Mouse (Mus musculus) midbrain, embryonic 10.5 days (tissue): ENCODE measurements at regions not wholly inside any gene's neighbourhood (a gene's known extent, or its start where the extent isn't known, plus 50 kb on each side); places are given as distances from the start of the nearest gene placed in this dataset.

ENCODE experiments used
- DNase-seq: peaks from one replicate; pipeline ENCODE4 v3.0.0-alpha.2; 2017; ENCODE audit warnings: low spot score
- H3K27ac ChIP-seq: fragments of 300-500 bp; sonication (generic); replicated peaks from 2 replicates; pipeline ENCODE4 v1.5.1; 2016; ENCODE audit warnings: mild to moderate bottlenecking
- H3K27me3 ChIP-seq: fragments of 300-500 bp; sonication (generic); 2 replicates; pipeline ENCODE4 v1.6.1; 2016; ENCODE audit warnings: low read depth, mild to moderate bottlenecking; ENCODE audit not compliant: poor library complexity, severe bottlenecking
- H3K36me3 ChIP-seq: fragments of 300-500 bp; sonication (generic); 2 replicates; pipeline ENCODE4 v1.6.1; 2016; ENCODE audit warnings: mild to moderate bottlenecking, moderate library complexity
- H3K4me1 ChIP-seq: fragments of 300-500 bp; sonication (generic); 2 replicates; pipeline ENCODE4 v1.6.1; 2016
- H3K4me3 ChIP-seq: fragments of 300-500 bp; sonication (generic); 2 replicates; pipeline ENCODE4 v1.5.1; 2016; ENCODE audit warnings: mild to moderate bottlenecking, moderate library complexity
- H3K9me3 ChIP-seq: fragments of 300-500 bp; sonication (generic); replicated peaks from 2 replicates; pipeline ENCODE4 v1.6.1; 2016; ENCODE audit warnings: mild to moderate bottlenecking
- WGBS: fragments of 180-500 bp; shearing (Covaris S2); methylation state at CpG from one replicate; pipeline ENCODE4 v1.1.7; 2016; 5-methylcytosine and 5-hydroxymethylcytosine counted together

DNA sequence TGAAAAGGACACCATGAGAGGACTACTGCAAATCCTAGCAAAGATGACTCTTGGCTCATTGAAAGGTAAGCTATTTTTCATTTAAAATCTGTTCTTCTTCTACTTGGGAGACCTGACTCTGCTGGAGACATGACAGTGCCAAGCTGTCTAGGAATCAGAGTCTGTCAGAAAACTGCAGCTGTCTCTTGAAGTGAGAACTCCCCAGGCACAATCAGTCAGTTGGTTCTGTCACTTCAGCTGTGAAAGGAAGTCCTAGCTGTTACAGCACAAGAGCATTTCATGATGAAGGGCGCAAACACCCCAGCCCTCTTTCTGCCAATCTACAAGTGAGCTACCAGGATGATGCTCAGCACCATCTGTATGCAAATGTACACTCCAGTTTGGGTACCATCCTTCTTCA, 442.4 kb downstream of the Ipmk start:
- Histone ChIP-seq H3K4me1 (no peaks in the 10 kb centered on the region), H3K4me3 (no peak overlapping the region), H3K27ac (no peak overlapping the region), H3K27me3 (no peaks in the 10 kb centered on the region), H3K36me3 (no peaks in the 10 kb centered on the region), H3K9me3 (no peaks in the 10 kb centered on the region)
- DNase-seq = no peak
- WGBS = 78% methylated on average over 1 of the region's 1 CpGs

DNA sequence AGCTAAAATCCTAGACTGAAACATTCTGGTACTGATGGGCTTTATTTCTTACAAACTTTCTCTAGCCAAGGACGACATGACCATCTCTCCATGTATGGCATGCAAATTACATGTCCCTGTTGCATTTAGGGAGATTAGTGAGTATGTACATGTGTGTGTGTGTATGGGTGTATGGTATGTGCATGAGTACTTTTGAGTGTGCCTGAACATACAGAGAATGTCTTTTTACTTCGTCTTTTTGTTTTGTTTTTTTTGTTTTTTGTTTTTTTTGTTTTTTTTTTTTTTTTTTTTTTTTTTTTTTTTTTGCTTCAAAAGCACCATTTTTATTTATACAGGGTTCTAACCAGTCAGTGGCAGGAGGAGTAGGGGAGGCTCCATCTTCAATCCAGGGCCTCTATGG, 451.1 kb downstream of the Ipmk start:
- Histone ChIP-seq H3K27ac (no peak overlapping the region), H3K4me3 (no peak overlapping the region), H3K4me1 (no peaks in the 10 kb centered on the region), H3K27me3 (no peaks in the 10 kb centered on the region), H3K9me3 (no peaks in the 10 kb centered on the region), H3K36me3 (no peaks in the 10 kb centered on the region)
- DNase-seq = no peak
- WGBS = 88% methylated on average over 2 of the region's 2 CpGs

DNA sequence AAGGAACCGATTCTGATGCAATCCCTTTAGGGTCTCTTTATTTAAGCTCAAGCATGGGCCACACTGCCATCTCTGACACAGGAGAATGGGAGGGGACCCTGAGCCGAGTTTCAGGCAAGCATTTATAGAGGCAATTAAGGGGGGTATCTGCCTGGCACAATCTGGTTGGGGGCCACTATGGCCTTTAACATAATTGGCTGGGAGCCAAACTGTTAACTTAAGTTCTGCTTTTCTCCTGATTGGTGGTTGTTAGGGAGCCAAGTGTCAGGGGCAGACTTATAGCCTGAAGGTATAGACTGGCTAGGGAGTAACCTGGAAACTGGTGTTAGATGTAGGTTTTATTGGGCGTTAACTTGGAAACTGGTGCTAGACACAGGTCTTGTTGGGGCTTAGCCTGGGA, 454.9 kb downstream of the Ipmk start:
- no peak overlapping the region for H3K27ac ChIP-seq
- no peaks in the 10 kb centered on the region for H3K4me1 ChIP-seq
- WGBS = 84% methylated on average over 3 of the region's 3 CpGs
- H3K4me3 ChIP-seq = no peak overlapping the region
- H3K36me3 ChIP-seq = no peaks in the 10 kb centered on the region
- no peaks in the 10 kb centered on the region for H3K9me3 ChIP-seq
- H3K27me3 ChIP-seq = no peaks in the 10 kb centered on the region
- no peak for DNase-seq

DNA sequence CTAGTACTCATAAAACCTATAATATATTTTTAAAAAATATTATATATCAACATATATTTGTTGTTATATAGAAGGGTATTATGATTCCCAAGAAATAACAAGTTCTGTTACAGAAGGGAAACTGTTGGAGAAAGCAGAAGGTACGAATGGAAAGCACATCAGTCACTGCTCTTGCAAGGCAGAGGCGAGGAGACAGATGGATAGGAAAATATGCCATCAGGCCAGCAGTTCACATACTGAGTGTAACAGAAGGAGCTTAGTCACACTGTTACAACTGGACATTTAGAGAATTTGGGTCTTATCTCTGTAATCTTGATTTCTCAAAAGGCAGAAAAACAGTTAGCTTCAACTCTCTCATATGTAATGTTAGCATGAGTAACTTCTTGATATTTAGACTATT, 485.1 kb downstream of the Ipmk start:
- H3K27me3 ChIP-seq = no peaks in the 10 kb centered on the region
- H3K27ac ChIP-seq = no peak overlapping the region
- no peaks in the 10 kb centered on the region for H3K36me3 ChIP-seq
- 81% methylated on average over 2 of the region's 2 CpGs for WGBS
- H3K4me1 ChIP-seq = no peaks in the 10 kb centered on the region
- no peaks in the 10 kb centered on the region for H3K9me3 ChIP-seq
- H3K4me3 ChIP-seq = no peak overlapping the region
- DNase-seq = no peak

DNA sequence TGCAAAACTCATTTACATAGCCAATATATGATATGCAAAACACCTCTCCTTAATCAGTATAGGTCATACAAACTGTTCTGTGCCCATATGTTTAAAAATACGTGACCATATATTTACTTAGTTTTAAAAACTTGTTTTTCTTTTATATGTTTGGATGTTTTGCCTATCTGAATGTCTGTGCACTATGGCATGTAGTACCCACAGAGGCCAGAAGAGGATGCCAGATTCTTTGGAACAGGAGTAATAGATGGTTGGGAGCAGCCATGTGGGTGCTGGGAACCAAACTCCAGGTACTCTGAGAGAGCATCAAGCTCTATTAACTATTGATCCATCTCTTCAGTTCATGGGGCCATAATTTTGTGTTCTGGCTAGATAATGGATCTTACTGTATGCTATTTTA, 487.5 kb downstream of the Ipmk start:
- Histone ChIP-seq H3K36me3 (no peaks in the 10 kb centered on the region), H3K4me3 (no peak overlapping the region), H3K4me1 (no peaks in the 10 kb centered on the region), H3K27me3 (no peaks in the 10 kb centered on the region), H3K27ac (no peak overlapping the region), H3K9me3 (no peaks in the 10 kb centered on the region)
- WGBS = 60% methylated on average over 1 of the region's 1 CpGs
- DNase-seq = no peak

DNA sequence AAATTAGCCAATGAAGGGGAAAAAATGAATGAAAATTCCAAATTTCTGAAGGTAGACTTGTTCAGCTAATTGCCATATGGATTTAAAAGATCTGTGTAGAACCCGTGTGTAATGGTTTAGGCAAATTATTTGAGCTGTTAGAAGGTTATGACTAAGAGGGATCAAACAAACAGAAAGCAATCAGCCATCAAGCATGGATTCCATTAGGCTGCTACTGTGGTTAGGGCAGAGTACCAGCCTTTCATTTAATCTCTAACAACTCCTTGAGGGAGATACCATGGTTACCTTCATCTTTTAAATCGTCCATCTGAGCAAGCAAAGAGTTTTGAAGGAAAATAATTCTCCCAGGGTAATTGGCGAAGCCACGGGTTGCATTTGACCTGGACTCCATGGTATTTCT, 509.5 kb downstream of the Ipmk start:
- DNase-seq = no peak

DNA sequence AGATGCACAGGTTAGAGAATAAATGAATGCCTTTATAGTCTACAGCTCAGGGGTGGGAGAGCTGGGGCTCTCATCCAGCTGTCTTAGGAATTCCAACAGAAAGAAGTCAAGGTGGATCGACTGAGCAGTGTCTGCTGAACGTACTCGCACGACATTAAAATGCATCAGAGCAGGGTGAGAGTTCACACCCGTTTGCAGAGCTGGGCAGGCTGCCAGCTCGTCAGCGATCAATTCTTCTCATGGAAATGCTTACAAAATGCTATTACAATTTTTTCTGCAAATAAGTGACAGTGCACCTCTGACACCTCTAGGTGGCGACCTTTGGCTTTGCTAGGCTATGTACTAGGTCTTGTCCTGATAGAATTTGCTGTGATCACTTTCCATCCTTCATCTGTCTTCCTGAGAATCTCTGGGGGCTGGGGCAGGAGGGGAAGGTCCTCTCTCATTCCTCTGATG, 510.0 kb downstream of the Ipmk start:
- Histone ChIP-seq H3K36me3 (no peaks in the 10 kb centered on the region), H3K9me3 (no peaks in the 10 kb centered on the region), H3K4me1 (no peaks in the 10 kb centered on the region), H3K4me3 (no peak overlapping the region), H3K27ac (no peak overlapping the region), H3K27me3 (no peaks in the 10 kb centered on the region)
- WGBS = 66% methylated on average over 8 of the region's 8 CpGs
- peak; percentile 35 for DNase-seq

More for the DNA sequence above, 509.5 kb downstream of the Ipmk start:
- Histone ChIP-seq H3K27me3 (no peaks in the 10 kb centered on the region), H3K4me3 (no peak overlapping the region), H3K36me3 (no peaks in the 10 kb centered on the region), H3K9me3 (no peaks in the 10 kb centered on the region), H3K4me1 (no peaks in the 10 kb centered on the region), H3K27ac (no peak overlapping the region)
- 80% methylated on average over 4 of the region's 4 CpGs for WGBS

DNA sequence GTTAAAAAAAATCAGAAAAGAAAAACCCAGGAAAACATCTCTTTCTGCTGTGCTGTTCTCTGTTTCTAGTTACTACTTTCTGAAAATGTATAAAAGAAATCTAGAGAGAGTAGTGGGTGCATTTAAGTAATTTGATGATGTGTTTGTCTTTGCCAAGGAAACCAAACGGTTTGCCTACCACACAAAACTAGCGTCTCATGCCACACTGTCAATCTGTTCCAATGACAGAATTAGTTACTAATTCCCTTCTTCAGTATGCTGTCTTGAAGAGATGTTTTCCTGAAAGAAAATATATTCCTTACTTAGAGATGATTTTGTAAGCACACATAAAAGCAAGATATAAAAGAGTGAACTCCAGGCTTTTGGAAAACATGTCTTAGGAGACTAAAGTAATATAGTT, 546.2 kb downstream of the Ipmk start:
- H3K9me3 ChIP-seq = no peaks in the 10 kb centered on the region
- H3K27me3 ChIP-seq = no peaks in the 10 kb centered on the region
- 90% methylated on average over 2 of the region's 2 CpGs for WGBS
- no peaks in the 10 kb centered on the region for H3K4me1 ChIP-seq
- H3K27ac ChIP-seq = no peak overlapping the region
- H3K4me3 ChIP-seq = no peak overlapping the region
- no peaks in the 10 kb centered on the region for H3K36me3 ChIP-seq
- DNase-seq = no peak

DNA sequence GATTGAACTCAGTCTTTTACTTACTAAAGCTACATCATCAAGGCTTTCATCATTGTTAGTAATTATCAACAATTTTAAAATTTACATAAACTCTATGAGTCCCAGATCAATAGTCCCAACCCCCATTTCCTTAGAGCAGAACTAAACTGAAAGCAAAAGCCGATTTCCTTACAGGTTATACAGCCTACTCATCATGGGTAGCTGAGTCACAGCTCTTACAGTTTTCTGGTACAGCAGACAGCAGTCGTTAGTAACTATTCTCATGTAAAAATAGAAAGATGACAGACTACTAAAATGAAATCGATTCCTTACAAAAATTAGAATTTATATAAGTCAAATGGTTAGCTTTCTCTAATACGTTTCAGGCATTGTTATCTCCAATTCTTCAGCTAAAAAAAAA, 557.5 kb downstream of the Ipmk start:
- H3K9me3 ChIP-seq = no peaks in the 10 kb centered on the region
- no peaks in the 10 kb centered on the region for H3K36me3 ChIP-seq
- no peaks in the 10 kb centered on the region for H3K27me3 ChIP-seq
- DNase-seq = no peak
- no peak overlapping the region for H3K27ac ChIP-seq
- H3K4me1 ChIP-seq = no peaks in the 10 kb centered on the region
- H3K4me3 ChIP-seq = no peak overlapping the region
- WGBS = 84% methylated on average over 4 of the region's 4 CpGs
